Mouse (Mus musculus) heart, postnatal 0 days (tissue): Measurements from ENCODE around the gene Veph1. TPM values are rescaled to one million over a fixed set of nuclear protein-coding genes. Genes with fewer than 3 reads are reported as not detected.

Source experiments
- ATAC-seq: fragments of 200-750 bp; cut with Nextera tagmentation; 2 replicates; pipeline ENCODE4 v1.8.0; 2017; ENCODE audit warnings: low read depth, moderate number of reproducible peaks, moderate library complexity; ENCODE audit not compliant: insufficient read depth
- DNase-seq: peaks from one replicate; pipeline ENCODE4 v3.0.0-alpha.2; 2016; ENCODE audit warnings: low spot score
- H3K27ac ChIP-seq: fragments of 300-500 bp; sonication (generic); 2 replicates; pipeline ENCODE4 v1.5.1; 2014; ENCODE audit warnings: low read depth, mild to moderate bottlenecking
- H3K27me3 ChIP-seq: fragments of 300-500 bp; sonication (generic); 2 replicates; pipeline ENCODE4 v1.6.1; 2014; ENCODE audit warnings: low read length, mixed read lengths; ENCODE audit not compliant: control insufficient read depth, insufficient read depth
- H3K36me3 ChIP-seq: fragments of 300-500 bp; sonication (generic); replicated peaks from 2 replicates; pipeline ENCODE4 v1.6.1; 2014; ENCODE audit warnings: low read length, mixed read lengths; ENCODE audit not compliant: control insufficient read depth, insufficient read depth
- H3K4me1 ChIP-seq: fragments of 300-500 bp; sonication (generic); 2 replicates; pipeline ENCODE4 v1.6.1; 2014; ENCODE audit warnings: antibody characterized with exemption; ENCODE audit not compliant: control insufficient read depth, insufficient read depth
- H3K4me2 ChIP-seq: fragments of 300-500 bp; sonication (generic); 2 replicates; pipeline ENCODE4 v1.6.1; 2014; ENCODE audit warnings: low read depth, mild to moderate bottlenecking, low read length, moderate library complexity
- H3K4me3 ChIP-seq: fragments of 300-500 bp; sonication (generic); 2 replicates; pipeline ENCODE4 v1.5.1; 2014; ENCODE audit warnings: low read depth, low read length
- H3K9ac ChIP-seq: fragments of 300-500 bp; sonication (generic); replicated peaks from 2 replicates; pipeline ENCODE4 v1.6.1; 2014; ENCODE audit warnings: low read depth, low read length, mixed read lengths
- H3K9me3 ChIP-seq: fragments of 300-500 bp; sonication (generic); replicated peaks from 2 replicates; pipeline ENCODE4 v1.6.1; 2016; ENCODE audit warnings: low read length; ENCODE audit not compliant: control insufficient read depth
- CTCF ChIP-seq: IDR thresholded peaks from 2 replicates; pipeline ENCODE4 v1.5.1; 2016; ENCODE audit warnings: antibody characterized with exemption, control low read depth, low read depth
- EP300 ChIP-seq: IDR thresholded peaks from 2 replicates; pipeline ENCODE4 v1.6.1; 2016; ENCODE audit warnings: antibody characterized with exemption, low read depth
- WGBS: fragments of 180-500 bp; shearing (Covaris S2); extraction: QIAGEN DNeasy Blood & Tissue Kit; methylation state at CpG from one replicate; pipeline ENCODE4 v1.1.7; 2014; 5-methylcytosine and 5-hydroxymethylcytosine counted together
- polyA plus RNA-seq: library from polyadenylated mRNA; unstranded; fragments of >200 nt; fragmentation: Nextera tagmentation; extraction: Ambion mirVana; gene quantifications from 2 replicates; pipeline ENCODE4 v1.2.1, GENCODE M21; 2015
- total RNA-seq: library from RNA; depleted of rRNA; stranded (reverse); fragments of >200 nt; gene quantifications from 2 replicates; pipeline ENCODE4 v1.2.3, GENCODE M21; 2014; ENCODE audit warnings: low replicate concordance

Veph1 gene
- total and polyA plus RNA-seq, 2 experiments from 2014 or later, result 0.30 to 2.5 TPM

- no peak for TF ChIP-seq CTCF
- no peak for TF ChIP-seq EP300
- no peak overlapping the region for H3K27ac ChIP-seq
- H3K4me2 ChIP-seq, result no peak overlapping the region
- 36% methylated on average over 4 of the region's 4 CpGs for WGBS
- DNase-seq, result no peak
- H3K27me3 ChIP-seq, result no peaks in the 10 kb centered on the region
- no peak for ATAC-seq
- H3K4me1 ChIP-seq, result 0 out of 2 replicates have a peak, but pooled peaks cover 4% of the 10 kb centered on the region
- no peak overlapping the region for H3K4me3 ChIP-seq
- no peaks in the 10 kb centered on the region for H3K9me3 ChIP-seq
- no peak overlapping the region for H3K9ac ChIP-seq
- H3K36me3 ChIP-seq, result no peaks in the 10 kb centered on the region
Observed at GRCm38 (mm10) chr3:66131264-66131950, 165.2 kb downstream of the Veph1 start.

DNA sequence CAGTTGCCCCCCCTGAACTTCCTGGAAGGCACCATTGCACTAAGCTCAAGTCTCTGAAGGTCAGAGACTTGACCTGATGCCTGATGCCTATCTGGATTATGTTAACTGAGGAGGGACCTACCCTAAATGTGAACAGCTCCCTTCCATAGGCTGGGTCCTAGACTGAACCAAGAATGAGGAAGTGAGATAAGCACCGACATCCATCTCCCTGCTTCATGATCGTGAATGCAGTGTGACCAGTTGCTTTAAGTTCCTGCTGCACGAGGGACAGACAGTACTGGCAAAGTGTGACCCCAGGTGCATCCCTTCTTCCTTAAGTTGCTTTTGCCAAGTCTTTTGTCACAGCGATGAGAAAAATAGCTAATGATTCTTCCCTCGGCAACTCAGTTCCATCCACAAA lies 166.9 kb downstream of the Veph1 start:
- TF ChIP-seq EP300, result no peak
- TF ChIP-seq CTCF, result no peak
- no peaks in the 10 kb centered on the region for H3K9me3 ChIP-seq
- H3K4me2 ChIP-seq, result no peak overlapping the region
- H3K27ac ChIP-seq, result no peak overlapping the region
- DNase-seq, result no peak
- H3K27me3 ChIP-seq, result no peaks in the 10 kb centered on the region
- H3K36me3 ChIP-seq, result no peaks in the 10 kb centered on the region
- 43% methylated on average over 5 of the region's 5 CpGs for WGBS
- no peak overlapping the region for H3K4me3 ChIP-seq
- no peak overlapping the region for H3K9ac ChIP-seq
- no peak for ATAC-seq
- 0 out of 2 replicates have a peak, but pooled peaks cover 4% of the 10 kb centered on the region for H3K4me1 ChIP-seq

- no peak overlapping the region for H3K4me2 ChIP-seq
- H3K4me1 ChIP-seq, result no peaks in the 10 kb centered on the region
- TF ChIP-seq CTCF (no peak), EP300 (no peak)
- WGBS, result 47% methylated on average over 5 of the region's 5 CpGs
- H3K9ac ChIP-seq, result no peak overlapping the region
- H3K4me3 ChIP-seq, result no peak overlapping the region
- no peaks in the 10 kb centered on the region for H3K27me3 ChIP-seq
- ATAC-seq (no peak), DNase-seq (no peak)
- H3K36me3 ChIP-seq, result no peaks in the 10 kb centered on the region
- H3K27ac ChIP-seq, result no peak overlapping the region
- no peaks in the 10 kb centered on the region for H3K9me3 ChIP-seq
Observed at GRCm38 (mm10) chr3:66105493-66105892, 191.1 kb downstream of the Veph1 start.

DNA sequence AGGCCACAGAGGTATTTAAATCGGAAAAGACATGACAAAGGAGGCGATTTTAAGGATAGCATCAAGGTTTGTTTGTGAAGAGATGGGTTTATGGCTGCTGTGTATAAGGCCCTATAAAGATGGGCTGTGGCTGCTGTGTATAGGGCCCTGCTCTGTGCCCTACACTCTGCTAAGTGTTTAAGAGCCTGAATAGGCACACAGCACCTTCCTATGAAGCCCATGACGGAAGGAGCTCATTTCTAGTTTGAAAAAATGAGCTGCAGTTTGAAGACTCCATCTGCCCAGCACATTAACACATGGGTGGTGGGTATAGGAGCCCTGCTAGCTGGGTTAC lies 194.1 kb downstream of the Veph1 start:
- Histone ChIP-seq H3K4me1 (no peaks in the 10 kb centered on the region), H3K4me3 (no peak overlapping the region), H3K9me3 (no peaks in the 10 kb centered on the region), H3K27me3 (no peaks in the 10 kb centered on the region), H3K36me3 (no peaks in the 10 kb centered on the region), H3K27ac (no peak overlapping the region), H3K4me2 (no peak overlapping the region), H3K9ac (no peak overlapping the region)
- no peak for TF ChIP-seq EP300
- no peak for TF ChIP-seq CTCF
- ATAC-seq, result no peak
- DNase-seq, result no peak
- WGBS, result 63% methylated on average over 3 of the region's 3 CpGs

- DNase-seq, result no peak
- no peak overlapping the region for H3K4me2 ChIP-seq
- 83% methylated on average over 11 of the region's 11 CpGs for WGBS
- H3K27ac ChIP-seq, result no peak overlapping the region
- no peaks in the 10 kb centered on the region for H3K9me3 ChIP-seq
- H3K9ac ChIP-seq, result no peak overlapping the region
- TF ChIP-seq CTCF (no peak), EP300 (no peak)
- no peak overlapping the region for H3K4me3 ChIP-seq
- no peaks in the 10 kb centered on the region for H3K4me1 ChIP-seq
- no peaks in the 10 kb centered on the region for H3K36me3 ChIP-seq
- no peak for ATAC-seq
- H3K27me3 ChIP-seq, result no peaks in the 10 kb centered on the region
Observed at GRCm38 (mm10) chr3:66101809-66102598, 194.6 kb downstream of the Veph1 start.
